Mouse (Mus musculus): ENCODE measurements around the gene Mief1.

Gene Mief1

GRCm38 (mm10) chr15:80233733-80234509 lies at the start of gene Mief1:
Gene Mief1, plus strand, starts transcription at chr15:80234018.
- no peak for DNase-seq (ENCODE audit: extremely low read depth, low read depth, low spot score)

DNA sequence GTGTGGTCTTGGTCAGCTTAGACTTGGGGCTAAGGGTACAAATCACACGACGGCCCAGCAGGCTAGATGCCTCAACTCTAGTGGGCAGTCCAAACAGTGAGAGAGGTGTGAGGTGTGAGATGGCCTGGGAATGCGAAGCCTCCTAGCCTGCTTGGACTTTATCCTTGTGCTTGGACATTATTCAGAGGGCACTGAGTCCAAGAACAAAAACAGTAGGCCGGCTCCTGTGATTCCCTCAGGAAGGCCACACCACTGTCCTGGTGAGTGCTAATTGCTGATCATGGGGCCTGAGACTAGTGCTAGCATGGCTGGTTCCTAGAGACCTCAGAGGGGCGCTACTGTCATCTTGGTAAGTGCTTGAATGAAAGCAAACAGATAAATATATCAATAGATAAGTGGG lies 44.9 kb upstream of the Mief1 start:
- no peak for DNase-seq (ENCODE audit: extremely low read depth, low read depth, low spot score)

GRCm38 (mm10) chr15:80190075-80190474 lies 43.7 kb upstream of the Mief1 start:
- DNase-seq (ENCODE audit: extremely low read depth, low read depth, low spot score), result no peak

GRCm38 (mm10) chr15:80191585-80192245 lies 42.1 kb upstream of the Mief1 start:
- no peak for DNase-seq (ENCODE audit: extremely low read depth, low read depth, low spot score)

- DNase-seq (ENCODE audit: extremely low read depth, low read depth, low spot score), result no peak
These were observed 41.6 kb upstream of the Mief1 start for GRCm38 (mm10) chr15:80192246-80192585.

- DNase-seq (ENCODE audit: extremely low read depth, low read depth, low spot score), result no peak
These were observed 41.0 kb upstream of the Mief1 start for GRCm38 (mm10) chr15:80192847-80193246.

GRCm38 (mm10) chr15:80199556-80199955 lies 34.3 kb upstream of the Mief1 start:
- DNase-seq (ENCODE audit: extremely low read depth, low read depth, low spot score), result no peak

- DNase-seq (ENCODE audit: extremely low read depth, low read depth, low spot score), result no peak
These were observed 31.6 kb upstream of the Mief1 start for GRCm38 (mm10) chr15:80202111-80202775.

- no peak for DNase-seq (ENCODE audit: extremely low read depth, low read depth, low spot score)
These were observed 30.4 kb upstream of the Mief1 start for GRCm38 (mm10) chr15:80203406-80203805.

DNA sequence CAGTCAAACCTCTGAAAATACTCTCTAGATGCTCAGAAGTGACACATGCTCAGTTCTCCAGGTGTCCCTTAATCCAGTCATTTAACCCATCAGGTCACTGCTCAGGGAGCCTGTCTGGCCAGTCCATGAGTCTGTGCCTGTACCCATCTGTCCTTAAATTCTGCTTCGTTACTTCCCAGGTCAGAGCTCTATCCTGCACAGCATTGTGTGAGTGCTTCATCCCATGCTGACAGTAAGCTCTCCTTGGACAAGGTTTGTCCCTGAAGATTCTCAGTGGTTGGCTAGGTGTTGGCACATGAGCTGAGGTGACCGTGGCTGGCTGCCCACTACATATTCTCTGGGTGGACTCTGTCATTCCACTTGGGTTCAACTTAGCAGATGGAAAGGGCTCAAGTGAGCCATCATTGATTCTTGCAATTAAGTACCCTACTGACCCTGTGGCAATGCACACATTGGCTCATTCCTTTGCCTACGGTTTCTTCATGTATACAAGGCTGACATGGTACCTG lies 27.7 kb upstream of the Mief1 start:
- no peak for DNase-seq (ENCODE audit: extremely low read depth, low read depth, low spot score)

GRCm38 (mm10) chr15:80208446-80208845 lies 25.4 kb upstream of the Mief1 start:
- DNase-seq (ENCODE audit: extremely low read depth, low read depth, low spot score), result no peak

- DNase-seq (ENCODE audit: extremely low read depth, low read depth, low spot score), result no peak
These were observed 20.1 kb upstream of the Mief1 start for GRCm38 (mm10) chr15:80213688-80214087.

- DNase-seq (ENCODE audit: extremely low read depth, low read depth, low spot score), result no peak
These were observed 17.9 kb upstream of the Mief1 start for GRCm38 (mm10) chr15:80215716-80216479.

DNA sequence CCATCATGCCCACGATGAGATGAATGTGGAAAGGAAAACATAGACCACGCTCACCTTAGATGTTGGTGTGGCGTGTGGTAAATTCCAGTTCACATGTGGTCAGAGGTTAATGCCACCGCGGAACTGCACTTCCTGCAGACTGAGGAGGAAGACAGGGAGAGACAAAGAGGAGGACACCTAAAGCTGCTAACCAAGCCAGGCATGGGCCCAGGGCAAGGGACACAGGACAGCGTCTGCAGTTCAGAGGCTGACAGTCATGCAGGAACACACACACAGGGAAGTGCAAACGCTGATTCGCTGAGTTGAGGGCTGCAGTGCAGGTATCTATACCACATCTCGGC lies 17.4 kb upstream of the Mief1 start:
- DNase-seq (ENCODE audit: extremely low read depth, low read depth, low spot score), result no peak

DNA sequence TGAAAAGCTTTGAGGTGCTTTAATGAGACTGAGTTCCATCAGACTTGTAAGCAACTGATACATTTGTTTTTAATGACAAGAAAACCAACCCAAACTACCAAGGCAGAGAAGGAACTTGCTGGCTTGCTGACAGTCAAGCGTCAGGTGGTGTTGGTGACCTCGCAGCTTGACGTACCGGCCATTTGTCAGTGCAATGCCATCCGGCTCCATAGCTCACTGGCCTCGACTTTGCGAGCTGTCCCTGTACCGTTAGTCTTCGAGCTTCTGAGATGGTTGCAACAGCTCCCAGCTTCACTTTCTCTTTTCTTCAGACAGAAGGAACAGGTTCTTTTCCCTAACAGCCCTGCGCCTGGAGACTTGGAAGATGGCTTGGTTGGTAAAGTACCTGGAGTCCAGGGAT lies 16.3 kb upstream of the Mief1 start:
- DNase-seq (ENCODE audit: extremely low read depth, low read depth, low spot score), result no peak

GRCm38 (mm10) chr15:80219211-80219610 lies 14.6 kb upstream of the Mief1 start:
- DNase-seq (ENCODE audit: extremely low read depth, low read depth, low spot score), result no peak

DNA sequence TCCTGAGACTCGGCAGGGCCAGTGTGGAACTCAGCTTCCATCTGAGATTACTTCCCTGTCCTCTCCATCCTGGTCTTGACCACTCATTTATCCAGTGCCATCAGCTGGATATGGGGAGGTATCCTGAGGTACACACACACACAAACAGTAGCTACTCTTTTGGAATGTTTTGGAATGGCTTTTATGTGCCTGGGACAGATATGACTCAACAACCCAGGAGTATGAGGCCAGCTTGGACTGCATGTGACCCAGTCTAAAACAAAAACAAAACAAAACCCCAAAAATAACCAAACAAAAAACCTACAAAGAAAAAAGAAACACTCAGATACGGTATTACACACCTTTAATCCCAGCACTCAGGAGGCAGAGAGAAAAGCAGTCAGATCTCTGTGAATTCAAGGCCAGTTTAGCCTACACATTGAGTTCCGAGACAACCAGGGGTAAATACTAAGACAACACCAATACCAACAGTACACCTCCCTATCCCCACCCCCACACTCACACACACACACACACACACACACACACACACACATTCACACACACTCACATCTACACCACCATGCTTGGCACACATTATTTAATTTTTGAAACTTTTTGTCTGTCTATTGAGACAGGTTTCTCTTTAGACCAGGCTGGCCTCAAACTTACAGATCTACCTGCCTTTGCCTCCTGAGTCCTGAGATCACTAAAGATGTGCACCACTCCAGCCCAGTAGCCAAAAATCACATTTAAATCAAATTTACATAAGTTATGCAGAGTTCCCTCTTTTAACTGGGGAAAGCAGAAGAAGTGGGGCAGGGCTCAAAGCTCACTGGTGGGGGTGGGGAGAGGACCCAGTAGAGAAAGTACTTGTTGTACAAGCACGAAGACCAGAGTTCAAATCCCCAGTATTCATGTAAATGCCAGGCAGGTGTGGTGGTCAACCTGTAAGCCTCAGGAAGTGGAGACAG lies 13.8 kb upstream of the Mief1 start:
- DNase-seq (ENCODE audit: extremely low read depth, low read depth, low spot score), result no peak

- DNase-seq (ENCODE audit: extremely low read depth, low read depth, low spot score), result no peak
These were observed 12.8 kb upstream of the Mief1 start for GRCm38 (mm10) chr15:80221031-80221430.

DNA sequence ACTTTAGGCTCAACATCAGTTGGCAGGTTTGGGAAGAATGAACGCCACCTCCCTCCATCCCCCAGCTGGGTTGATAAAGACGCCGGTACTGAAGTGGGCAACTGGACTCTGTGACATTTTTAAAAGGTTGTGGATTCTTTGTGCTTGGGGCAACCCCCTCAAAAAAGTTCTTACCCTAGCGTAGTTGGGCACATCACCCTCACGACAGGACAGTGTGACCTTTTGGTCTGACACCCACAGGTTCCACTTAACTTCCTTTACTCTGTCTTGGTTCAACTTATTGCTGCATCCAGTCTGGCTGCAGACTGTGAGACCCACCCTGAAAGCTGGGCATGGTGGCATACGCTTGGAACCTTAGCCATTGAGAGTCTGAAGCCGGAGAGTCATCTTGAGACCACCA lies 10.1 kb upstream of the Mief1 start:
- no peak for DNase-seq (ENCODE audit: extremely low read depth, low read depth, low spot score)

DNA sequence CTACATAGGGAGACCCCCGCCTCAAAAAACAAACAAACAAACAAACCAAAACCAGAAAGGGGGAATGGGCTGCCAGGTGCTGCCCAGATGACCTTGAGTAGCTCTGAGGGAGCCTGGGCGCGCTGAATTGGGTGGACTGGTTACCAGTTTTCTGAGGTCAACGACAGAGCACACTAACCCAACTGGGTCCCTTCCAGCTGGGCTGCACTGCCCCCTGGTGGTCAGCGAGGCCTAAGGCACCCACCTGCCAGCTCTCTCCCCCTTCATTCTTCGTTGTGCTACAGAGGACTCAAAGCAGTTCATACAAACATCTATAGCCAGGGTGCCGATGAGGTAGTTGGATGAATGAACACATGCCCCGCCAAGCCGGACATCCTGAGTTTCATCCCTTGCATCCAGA lies 8.6 kb upstream of the Mief1 start:
- no peak for DNase-seq (ENCODE audit: extremely low read depth, low read depth, low spot score)
